Mouse (Mus musculus): ENCODE data around the gene BC051665. TPM values are rescaled to one million over a fixed set of nuclear protein-coding genes. Genes with fewer than 3 reads are reported as not detected.

Gene BC051665
- polyA plus RNA-seq, 1 experiment from 2014 or later = not detected

GRCm38 (mm10) chr13:60740248-60740647, 45.9 kb downstream of the BC051665 start:
- Histone ChIP-seq H3K9me3 (no peaks in the 10 kb centered on the region), H3K4me3 (no peak overlapping the region), H3K27me3 (no peaks in the 10 kb centered on the region), H3K4me1 (replicated peaks) (peaks cover 23% of the 10 kb centered on the region), H3K9ac (no peak overlapping the region), H3K4me2 (no peak overlapping the region), H3K36me3 (peaks cover 23% of the 10 kb centered on the region), H3K27ac (replicated peaks) (no peak overlapping the region)
- WGBS = 89% methylated on average over 6 of the region's 6 CpGs
- ATAC-seq (ENCODE audit: low FRiP score, low read depth) = no peak

- Histone ChIP-seq H3K27me3 (no peaks in the 10 kb centered on the region), H3K4me2 (peak overlapping the region; percentile 10; the same call in 1 of the 2 replicates), H3K4me1 (replicated peaks) (peaks cover 16% of the 10 kb centered on the region; the same call in 1 of the 2 replicates), H3K36me3 (peaks cover 35% of the 10 kb centered on the region), H3K9ac (no peak overlapping the region), H3K27ac (replicated peaks) (no peak overlapping the region), H3K9me3 (no peaks in the 10 kb centered on the region), H3K4me3 (no peak overlapping the region)
- peak; percentile 76; the same call in 1 of the 2 replicates for ATAC-seq (ENCODE audit: low FRiP score, low read depth)
- WGBS = 14% methylated on average over 9 of the region's 9 CpGs
These were observed 47.7 kb downstream of the BC051665 start for GRCm38 (mm10) chr13:60738429-60738828.

DNA sequence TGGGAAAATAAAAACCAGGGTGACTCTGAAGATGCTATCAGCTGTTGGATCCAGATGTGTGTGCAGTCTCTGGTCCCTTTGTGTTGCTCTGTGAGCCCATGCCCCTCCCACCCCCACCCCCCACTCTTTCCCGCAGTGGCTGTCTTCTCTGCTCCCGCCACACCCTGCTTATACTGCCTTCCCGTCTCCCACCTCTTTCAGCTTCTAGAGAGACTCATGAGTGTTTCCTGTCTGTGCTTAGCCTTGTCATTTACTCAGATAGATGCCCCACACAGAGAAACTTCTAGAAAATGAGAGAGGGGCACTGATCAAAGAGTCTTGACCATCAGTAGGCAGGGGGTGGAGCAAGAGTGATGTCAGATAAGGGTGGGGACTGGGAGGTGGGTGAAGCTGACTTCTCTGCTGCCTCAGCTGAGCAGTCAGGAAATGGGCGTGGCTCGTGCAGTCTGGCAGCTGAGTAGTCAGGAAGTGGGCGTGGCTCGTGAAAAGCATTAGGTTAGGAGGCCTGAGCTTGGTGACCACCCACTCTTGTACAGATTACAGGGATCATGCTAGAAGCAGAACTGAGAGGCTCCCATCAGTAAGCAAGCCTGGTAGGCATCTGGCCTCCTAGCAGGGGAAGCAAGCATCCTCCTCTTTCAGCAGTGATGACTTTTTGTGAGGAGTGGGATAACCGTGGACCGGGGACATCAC, 48.4 kb downstream of the BC051665 start:
- Histone ChIP-seq H3K27me3 (no peaks in the 10 kb centered on the region), H3K4me3 (no peak overlapping the region), H3K9ac (no peak overlapping the region), H3K27ac (replicated peaks) (peak overlapping the region; percentile 62; the same call in 1 of the 2 replicates), H3K4me1 (replicated peaks) (0 out of 2 replicates have a peak, but pooled peaks cover 12% of the 10 kb centered on the region), H3K36me3 (peaks cover 40% of the 10 kb centered on the region), H3K9me3 (no peaks in the 10 kb centered on the region), H3K4me2 (peak overlapping the region; percentile 10; the same call in 1 of the 2 replicates)
- WGBS = 23% methylated on average over 9 of the region's 9 CpGs
- ATAC-seq (ENCODE audit: low FRiP score, low read depth) = peak; percentile 39; the same call in 1 of the 2 replicates

GRCm38 (mm10) chr13:60736421-60737105, 49.6 kb downstream of the BC051665 start:
- WGBS = 59% methylated on average over 13 of the region's 13 CpGs
- no peak for ATAC-seq (ENCODE audit: low FRiP score, low read depth)
- H3K4me2 ChIP-seq = no peak overlapping the region
- H3K27ac ChIP-seq (replicated peaks) = no peak overlapping the region
- H3K9me3 ChIP-seq = no peaks in the 10 kb centered on the region
- peaks cover 36% of the 10 kb centered on the region for H3K36me3 ChIP-seq
- no peak overlapping the region for H3K4me3 ChIP-seq
- H3K27me3 ChIP-seq = no peaks in the 10 kb centered on the region
- 0 out of 2 replicates have a peak, but pooled peaks cover 12% of the 10 kb centered on the region for H3K4me1 ChIP-seq (replicated peaks)
- H3K9ac ChIP-seq = no peak overlapping the region

GRCm38 (mm10) chr13:60735306-60735705, 50.9 kb downstream of the BC051665 start:
- H3K27me3 ChIP-seq = no peaks in the 10 kb centered on the region
- H3K27ac ChIP-seq (replicated peaks) = no peak overlapping the region
- 0 out of 2 replicates have a peak, but pooled peaks cover 12% of the 10 kb centered on the region for H3K4me1 ChIP-seq (replicated peaks)
- WGBS = 79% methylated on average over 9 of the region's 9 CpGs
- no peak overlapping the region for H3K4me2 ChIP-seq
- H3K9me3 ChIP-seq = no peaks in the 10 kb centered on the region
- no peak overlapping the region for H3K9ac ChIP-seq
- H3K36me3 ChIP-seq = peaks cover 43% of the 10 kb centered on the region
- H3K4me3 ChIP-seq = no peak overlapping the region
- ATAC-seq (ENCODE audit: low FRiP score, low read depth) = no peak

Other genes with a start within 250 kb of the BC051665 start
- 39.9 and 42.6 TPM in 2 replicates for gene Dapk1, start 184.4 kb downstream of the BC051665 start, polyA plus RNA-seq (2015; fragmentation: Nextera tagmentation; extraction: Ambion mirVana)
- gene Ctsll3, start 16.5 kb upstream of the BC051665 start, polyA plus RNA-seq (2015; fragmentation: Nextera tagmentation; extraction: Ambion mirVana) = not detected in 2 replicates
- not detected in 2 replicates for gene 4930486L24Rik, start 78.1 kb upstream of the BC051665 start, polyA plus RNA-seq (2015; fragmentation: Nextera tagmentation; extraction: Ambion mirVana)
- 0.13 and 0.41 TPM in 2 replicates for gene Gm49392, start 110.5 kb upstream of the BC051665 start, polyA plus RNA-seq (2015; fragmentation: Nextera tagmentation; extraction: Ambion mirVana)
- 1.2 and 1.9 TPM in 2 replicates for gene Ctla2b, start 111.1 kb upstream of the BC051665 start, polyA plus RNA-seq (2015; fragmentation: Nextera tagmentation; extraction: Ambion mirVana)
- gene Tpbpb, start 118.5 kb upstream of the BC051665 start, polyA plus RNA-seq (2015; fragmentation: Nextera tagmentation; extraction: Ambion mirVana) = not detected in 2 replicates
- not detected in 2 replicates for gene Gm49393, start 149.2 kb upstream of the BC051665 start, polyA plus RNA-seq (2015; fragmentation: Nextera tagmentation; extraction: Ambion mirVana)
- 0.71 and 1.5 TPM in 2 replicates for gene Gm49391, start 150.2 kb upstream of the BC051665 start, polyA plus RNA-seq (2015; fragmentation: Nextera tagmentation; extraction: Ambion mirVana)
- 15.1 and 21.4 TPM in 2 replicates for gene Ctla2a, start 150.3 kb upstream of the BC051665 start, polyA plus RNA-seq (2015; fragmentation: Nextera tagmentation; extraction: Ambion mirVana)
- not detected in 2 replicates for gene Tpbpa, start 155.6 kb upstream of the BC051665 start, polyA plus RNA-seq (2015; fragmentation: Nextera tagmentation; extraction: Ambion mirVana)
- gene Ctsj, start 219.6 kb upstream of the BC051665 start, polyA plus RNA-seq (2015; fragmentation: Nextera tagmentation; extraction: Ambion mirVana) = not detected in 2 replicates

All from hindbrain, embryonic 15.5 days (tissue).